Mouse (Mus musculus): ENCODE measurements at regions not wholly inside any gene's neighbourhood (a gene's known extent, or its start where the extent isn't known, plus 50 kb on each side); places are given as distances from the start of the nearest gene placed in this dataset.

GRCm38 (mm10) chr4:5301461-5301860, 508.3 kb upstream of the Impad1 start:
- Histone ChIP-seq H3K27me3 (ENCODE audit: control insufficient read depth, insufficient read depth, low read length) (no peaks in the 10 kb centered on the region), H3K4me1 (replicated peaks; ENCODE audit: control insufficient read depth, insufficient read depth, low read length) (no peaks in the 10 kb centered on the region), H3K4me2 (replicated peaks) (no peak overlapping the region), H3K9me3 (ENCODE audit: control insufficient read depth, low read length) (no peaks in the 10 kb centered on the region), H3K4me3 (replicated peaks; ENCODE audit: low read length) (no peak overlapping the region), H3K27ac (no peak overlapping the region), H3K9ac (no peak overlapping the region), H3K36me3 (replicated peaks; ENCODE audit: control insufficient read depth, insufficient read depth) (no peaks in the 10 kb centered on the region)
- 62% methylated on average over 3 of the region's 3 CpGs for WGBS
- ATAC-seq (ENCODE audit: low FRiP score) (peak; percentile 59; the same call in 1 of the 2 replicates), DNase-seq (ENCODE audit: low spot score) (no peak)

DNA sequence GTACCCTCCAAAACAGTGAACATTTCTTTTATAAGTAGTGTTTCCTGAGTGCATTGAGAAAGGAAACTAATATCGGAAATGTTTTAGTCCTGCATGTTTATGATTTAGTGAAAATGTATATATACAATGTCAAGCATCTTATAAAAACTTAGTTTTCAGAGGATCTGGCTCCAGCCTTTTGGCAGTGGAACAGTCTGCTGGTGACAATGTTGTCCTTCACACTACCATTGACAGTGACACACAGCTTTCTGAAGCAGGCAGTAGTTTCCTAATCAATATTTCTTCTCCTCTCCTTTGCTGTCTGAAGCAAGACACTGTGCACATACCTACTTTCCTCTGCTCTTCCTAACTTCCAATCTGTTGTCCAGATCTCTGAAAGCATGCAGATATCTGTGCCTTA, 507.9 kb upstream of the Impad1 start:
- Histone ChIP-seq H3K36me3 (replicated peaks; ENCODE audit: control insufficient read depth, insufficient read depth) (no peaks in the 10 kb centered on the region), H3K9me3 (ENCODE audit: control insufficient read depth, low read length) (no peaks in the 10 kb centered on the region), H3K27ac (no peak overlapping the region), H3K4me2 (replicated peaks) (no peak overlapping the region), H3K4me1 (replicated peaks; ENCODE audit: control insufficient read depth, insufficient read depth, low read length) (no peaks in the 10 kb centered on the region), H3K9ac (no peak overlapping the region), H3K27me3 (ENCODE audit: control insufficient read depth, insufficient read depth, low read length) (no peaks in the 10 kb centered on the region), H3K4me3 (replicated peaks; ENCODE audit: low read length) (no peak overlapping the region)
- 98% methylated on average over 1 of the region's 1 CpGs for WGBS
- DNase-seq (ENCODE audit: low spot score) (no peak), ATAC-seq (ENCODE audit: low FRiP score) (no peak)

- no peak overlapping the region for H3K4me2 ChIP-seq (replicated peaks)
- H3K9me3 ChIP-seq (ENCODE audit: control insufficient read depth, low read length) = no peaks in the 10 kb centered on the region
- H3K27me3 ChIP-seq (ENCODE audit: control insufficient read depth, insufficient read depth, low read length) = no peaks in the 10 kb centered on the region
- no peak overlapping the region for H3K9ac ChIP-seq
- no peak overlapping the region for H3K4me3 ChIP-seq (replicated peaks; ENCODE audit: low read length)
- 76% methylated on average over 2 of the region's 2 CpGs for WGBS
- no peaks in the 10 kb centered on the region for H3K4me1 ChIP-seq (replicated peaks; ENCODE audit: control insufficient read depth, insufficient read depth, low read length)
- ATAC-seq (ENCODE audit: low FRiP score) = no peak
- H3K36me3 ChIP-seq (replicated peaks; ENCODE audit: control insufficient read depth, insufficient read depth) = no peaks in the 10 kb centered on the region
- no peak for DNase-seq (ENCODE audit: low spot score)
- no peak overlapping the region for H3K27ac ChIP-seq
These were observed 506.1 kb upstream of the Impad1 start for GRCm38 (mm10) chr4:5299208-5299607.

DNA sequence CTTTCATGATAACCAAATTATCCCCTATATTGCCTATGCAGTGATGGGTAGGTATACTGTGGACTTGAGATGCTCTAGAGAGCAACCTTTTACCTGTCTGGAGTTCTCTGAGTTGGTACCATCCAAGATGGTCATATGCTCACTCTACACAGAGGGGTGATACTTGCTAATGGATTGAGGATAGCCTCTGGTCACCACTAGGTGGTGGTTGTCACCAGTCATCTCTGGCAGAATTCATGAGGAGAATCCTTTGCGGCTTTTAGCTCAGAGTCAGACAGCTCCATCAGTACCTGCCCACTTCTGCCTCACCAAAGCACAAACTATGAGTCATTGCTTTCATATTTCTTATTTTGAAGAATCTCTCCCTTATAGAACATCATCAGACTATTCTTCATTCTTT, 500.9 kb upstream of the Impad1 start:
- ATAC-seq (ENCODE audit: low FRiP score) (no peak), DNase-seq (ENCODE audit: low spot score) (no peak)
- Histone ChIP-seq H3K4me2 (replicated peaks) (no peak overlapping the region), H3K4me3 (replicated peaks; ENCODE audit: low read length) (no peak overlapping the region), H3K9me3 (ENCODE audit: control insufficient read depth, low read length) (no peaks in the 10 kb centered on the region), H3K4me1 (replicated peaks; ENCODE audit: control insufficient read depth, insufficient read depth, low read length) (no peaks in the 10 kb centered on the region), H3K36me3 (replicated peaks; ENCODE audit: control insufficient read depth, insufficient read depth) (no peaks in the 10 kb centered on the region), H3K27ac (no peak overlapping the region), H3K27me3 (ENCODE audit: control insufficient read depth, insufficient read depth, low read length) (no peaks in the 10 kb centered on the region), H3K9ac (no peak overlapping the region)
- WGBS = 91% methylated on average over 1 of the region's 1 CpGs

DNA sequence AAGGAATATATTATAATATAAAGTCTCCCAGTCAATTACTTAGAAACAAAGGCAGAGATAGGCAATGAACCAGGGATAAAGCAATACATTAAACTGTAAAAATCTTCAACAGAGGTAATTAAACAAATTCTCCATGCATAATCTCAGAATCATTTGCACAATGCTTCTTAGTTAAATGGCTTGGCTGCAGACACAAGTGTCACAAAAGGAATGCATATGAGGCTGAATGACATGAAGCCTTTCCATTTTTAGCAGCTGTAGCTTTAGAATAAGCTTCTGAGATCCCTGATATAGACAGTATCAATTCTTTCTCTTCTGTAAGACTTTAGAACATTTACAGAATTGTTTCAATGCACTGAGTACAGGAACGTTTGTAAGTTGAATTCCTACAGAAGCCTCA, 483.0 kb upstream of the Impad1 start:
- no peak overlapping the region for H3K27ac ChIP-seq
- no peak overlapping the region for H3K4me2 ChIP-seq (replicated peaks)
- H3K4me1 ChIP-seq (replicated peaks; ENCODE audit: control insufficient read depth, insufficient read depth, low read length) = no peaks in the 10 kb centered on the region
- H3K4me3 ChIP-seq (replicated peaks; ENCODE audit: low read length) = no peak overlapping the region
- ATAC-seq (ENCODE audit: low FRiP score) (no peak), DNase-seq (ENCODE audit: low spot score) (no peak)
- H3K36me3 ChIP-seq (replicated peaks; ENCODE audit: control insufficient read depth, insufficient read depth) = no peaks in the 10 kb centered on the region
- no peaks in the 10 kb centered on the region for H3K27me3 ChIP-seq (ENCODE audit: control insufficient read depth, insufficient read depth, low read length)
- H3K9ac ChIP-seq = no peak overlapping the region
- H3K9me3 ChIP-seq (ENCODE audit: control insufficient read depth, low read length) = no peaks in the 10 kb centered on the region
- 51% methylated on average over 1 of the region's 1 CpGs for WGBS
